Mouse (Mus musculus) stomach, postnatal 0 days (tissue): ENCODE measurements around the gene Depdc5. TPM values are rescaled to one million over a fixed set of nuclear protein-coding genes. Genes with fewer than 3 reads are reported as not detected.

ENCODE experiments used
- ATAC-seq: fragments of 200-750 bp; cut with Nextera tagmentation; 2 replicates; pipeline ENCODE4 v1.8.0; 2017; ENCODE audit not compliant: low FRiP score, low TSS enrichment
- DNase-seq: peaks from one replicate; pipeline ENCODE4 v3.0.0-alpha.2; 2016; ENCODE audit warnings: low spot score
- H3K27ac ChIP-seq: fragments of 300-500 bp; sonication (generic); replicated peaks from 2 replicates; pipeline ENCODE4 v1.5.1; 2014; ENCODE audit warnings: mild to moderate bottlenecking, control low read depth
- H3K27me3 ChIP-seq: fragments of 300-500 bp; sonication (generic); 2 replicates; pipeline ENCODE4 v1.6.1; 2014; ENCODE audit warnings: low read length; ENCODE audit not compliant: control insufficient read depth, insufficient read depth
- H3K36me3 ChIP-seq: fragments of 300-500 bp; sonication (generic); 2 replicates; pipeline ENCODE4 v1.6.1; 2014; ENCODE audit warnings: low read length, mixed read lengths; ENCODE audit not compliant: control insufficient read depth, insufficient read depth
- H3K4me1 ChIP-seq: fragments of 300-500 bp; sonication (generic); replicated peaks from 2 replicates; pipeline ENCODE4 v1.6.1; 2014; ENCODE audit warnings: antibody characterized with exemption; ENCODE audit not compliant: control insufficient read depth, insufficient read depth
- H3K4me2 ChIP-seq: fragments of 300-500 bp; sonication (generic); replicated peaks from 2 replicates; pipeline ENCODE4 v1.6.1; 2014; ENCODE audit warnings: low read depth, mild to moderate bottlenecking, control low read depth, moderate library complexity
- H3K4me3 ChIP-seq: fragments of 300-500 bp; sonication (generic); 2 replicates; pipeline ENCODE4 v1.5.1; 2014; ENCODE audit warnings: low read depth, low read length, control low read depth
- H3K9ac ChIP-seq: fragments of 300-500 bp; sonication (generic); 2 replicates; pipeline ENCODE4 v1.6.1; 2014; ENCODE audit warnings: mild to moderate bottlenecking, low read length, control low read depth, mixed read lengths
- H3K9me3 ChIP-seq: fragments of 300-500 bp; sonication (generic); 2 replicates; pipeline ENCODE4 v1.6.1; 2016; ENCODE audit warnings: low read length; ENCODE audit not compliant: control insufficient read depth
- CTCF ChIP-seq: IDR thresholded peaks from 2 replicates; pipeline ENCODE4 v1.5.1; 2016; ENCODE audit warnings: antibody characterized with exemption, low read depth, mild to moderate bottlenecking, moderate library complexity
- EP300 ChIP-seq: optimal IDR thresholded peaks from 2 replicates; pipeline ENCODE3; 2016; ENCODE audit warnings: antibody characterized with exemption
- WGBS: fragments of 180-500 bp; shearing (Covaris S2); extraction: QIAGEN DNeasy Blood & Tissue Kit; methylation state at CpG from one replicate; pipeline ENCODE4 v1.1.7; 2014; 5-methylcytosine and 5-hydroxymethylcytosine counted together
- polyA plus RNA-seq: library from polyadenylated mRNA; unstranded; fragments of >200 nt; fragmentation: Nextera tagmentation; extraction: Ambion mirVana; gene quantifications from 2 replicates; pipeline ENCODE4 v1.2.1, GENCODE M21; 2015

The Depdc5 gene
- polyA plus RNA-seq, 1 experiment from 2014 or later = 4.1 TPM

GRCm38 (mm10) chr5:32996560-32996959 is 133.1 kb downstream of the Depdc5 start:
- H3K9ac ChIP-seq = no peak overlapping the region
- no peaks in the 10 kb centered on the region for H3K9me3 ChIP-seq
- TF ChIP-seq EP300 (no peak), CTCF (no peak)
- DNase-seq = no peak
- no peak overlapping the region for H3K4me2 ChIP-seq
- H3K27me3 ChIP-seq = no peaks in the 10 kb centered on the region
- H3K4me1 ChIP-seq = no peaks in the 10 kb centered on the region
- H3K4me3 ChIP-seq = no peak overlapping the region
- no peak overlapping the region for H3K27ac ChIP-seq
- 84% methylated on average over 1 of the region's 1 CpGs for WGBS
- no peaks in the 10 kb centered on the region for H3K36me3 ChIP-seq
- no peak for ATAC-seq

GRCm38 (mm10) chr5:32997686-32998085 is 134.2 kb downstream of the Depdc5 start:
- TF ChIP-seq EP300 = no peak
- no peak for TF ChIP-seq CTCF

GRCm38 (mm10) chr5:32998783-32999182 is 135.3 kb downstream of the Depdc5 start:
- ATAC-seq = no peak
- WGBS = 76% methylated on average over 4 of the region's 4 CpGs
- Histone ChIP-seq H3K27me3 (no peaks in the 10 kb centered on the region), H3K4me1 (no peaks in the 10 kb centered on the region), H3K9ac (no peak overlapping the region), H3K9me3 (no peaks in the 10 kb centered on the region), H3K36me3 (no peaks in the 10 kb centered on the region), H3K4me2 (no peak overlapping the region), H3K4me3 (no peak overlapping the region), H3K27ac (no peak overlapping the region)
- no peak for DNase-seq
- TF ChIP-seq CTCF = no peak
- no peak for TF ChIP-seq EP300

More at GRCm38 (mm10) chr5:32997686-32998085, 134.2 kb downstream of the Depdc5 start:
- Histone ChIP-seq H3K4me3 (no peak overlapping the region), H3K27me3 (no peaks in the 10 kb centered on the region), H3K4me2 (no peak overlapping the region), H3K4me1 (no peaks in the 10 kb centered on the region), H3K9me3 (no peaks in the 10 kb centered on the region), H3K9ac (no peak overlapping the region), H3K36me3 (no peaks in the 10 kb centered on the region), H3K27ac (no peak overlapping the region)
- DNase-seq (peak; percentile 35), ATAC-seq (0 out of 2 replicates have a peak, but pooled peaks have one; percentile 42)
- WGBS = 24% methylated on average over 4 of the region's 4 CpGs

- Histone ChIP-seq H3K36me3 (no peaks in the 10 kb centered on the region), H3K4me1 (no peaks in the 10 kb centered on the region), H3K9ac (no peak overlapping the region), H3K27ac (no peak overlapping the region), H3K9me3 (no peaks in the 10 kb centered on the region), H3K4me2 (no peak overlapping the region), H3K27me3 (no peaks in the 10 kb centered on the region), H3K4me3 (no peak overlapping the region)
- 75% methylated on average over 5 of the region's 5 CpGs for WGBS
- DNase-seq (no peak), ATAC-seq (no peak)
- TF ChIP-seq CTCF (no peak), EP300 (no peak)
These were observed 137.6 kb downstream of the Depdc5 start for GRCm38 (mm10) chr5:33001111-33001510.

GRCm38 (mm10) chr5:33002781-33003180 is 139.3 kb downstream of the Depdc5 start:
- Histone ChIP-seq H3K36me3 (no peaks in the 10 kb centered on the region), H3K27me3 (no peaks in the 10 kb centered on the region), H3K4me3 (no peak overlapping the region), H3K9ac (no peak overlapping the region), H3K4me2 (no peak overlapping the region), H3K27ac (no peak overlapping the region), H3K9me3 (no peaks in the 10 kb centered on the region), H3K4me1 (no peaks in the 10 kb centered on the region)
- ATAC-seq = no peak
- DNase-seq = no peak
- no peak for TF ChIP-seq CTCF
- no peak for TF ChIP-seq EP300
- 84% methylated on average over 5 of the region's 5 CpGs for WGBS

GRCm38 (mm10) chr5:33003500-33003899 is 140.0 kb downstream of the Depdc5 start:
- TF ChIP-seq EP300 (no peak), CTCF (no peak)
- H3K27ac ChIP-seq = no peak overlapping the region
- DNase-seq (no peak), ATAC-seq (no peak)
- H3K4me2 ChIP-seq = no peak overlapping the region
- H3K9me3 ChIP-seq = no peaks in the 10 kb centered on the region
- no peaks in the 10 kb centered on the region for H3K36me3 ChIP-seq
- no peaks in the 10 kb centered on the region for H3K27me3 ChIP-seq
- WGBS = 59% methylated on average over 6 of the region's 6 CpGs
- H3K4me3 ChIP-seq = no peak overlapping the region
- H3K9ac ChIP-seq = no peak overlapping the region
- H3K4me1 ChIP-seq = no peaks in the 10 kb centered on the region
